Mouse (Mus musculus): ENCODE data around the gene Hyal1. TPM values are rescaled to one million over a fixed set of nuclear protein-coding genes. Genes with fewer than 3 reads are reported as not detected.
"Not testable (repeated sequence)": the region's sequence is repeated elsewhere in the genome, so short reads cannot be mapped to it uniquely, and the experiment has no call there.

Gene Hyal1
- polyA plus RNA-seq, 1 experiment, result 5.5 TPM

DNA sequence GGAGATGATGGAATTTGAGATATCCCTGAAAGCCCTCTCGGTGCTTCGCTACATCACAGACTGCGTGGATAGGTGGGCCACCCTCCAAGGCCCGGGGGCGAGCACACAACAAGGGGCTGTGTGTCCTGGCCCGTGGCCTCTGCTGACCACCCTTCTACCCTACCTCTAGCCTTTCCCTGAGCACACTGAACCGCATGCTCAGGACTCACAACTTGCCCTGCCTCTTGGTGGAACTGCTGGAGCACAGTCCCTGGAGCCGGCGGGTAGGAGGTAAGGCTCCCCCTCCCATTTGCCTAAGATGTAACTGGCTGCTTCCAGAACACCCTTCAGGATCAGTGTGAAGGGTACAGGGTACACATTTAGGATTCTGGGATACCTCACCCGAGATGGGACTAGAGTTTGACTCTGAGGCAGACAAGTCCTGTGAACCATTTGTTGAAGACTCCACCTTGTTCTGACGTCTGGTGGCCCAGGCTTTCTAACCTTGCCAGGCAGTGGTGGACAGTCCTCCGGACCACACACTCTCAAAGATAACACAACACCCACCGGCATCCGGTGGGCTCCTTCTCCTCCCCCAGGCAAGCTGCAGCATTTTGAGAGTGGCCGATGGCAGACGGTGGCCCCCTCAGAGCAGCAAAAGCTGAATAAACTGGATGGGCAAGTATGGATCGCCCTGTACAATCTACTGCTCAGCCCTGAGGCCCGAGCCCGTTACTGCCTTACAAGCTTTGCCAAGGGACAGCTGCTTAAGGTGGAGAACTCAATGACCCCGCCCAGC lies 27.2 kb upstream of the Hyal1 start:
- no peak for DNase-seq (ENCODE audit: extremely low spot score in 1 of 2, low spot score in 1 of 2)

DNA sequence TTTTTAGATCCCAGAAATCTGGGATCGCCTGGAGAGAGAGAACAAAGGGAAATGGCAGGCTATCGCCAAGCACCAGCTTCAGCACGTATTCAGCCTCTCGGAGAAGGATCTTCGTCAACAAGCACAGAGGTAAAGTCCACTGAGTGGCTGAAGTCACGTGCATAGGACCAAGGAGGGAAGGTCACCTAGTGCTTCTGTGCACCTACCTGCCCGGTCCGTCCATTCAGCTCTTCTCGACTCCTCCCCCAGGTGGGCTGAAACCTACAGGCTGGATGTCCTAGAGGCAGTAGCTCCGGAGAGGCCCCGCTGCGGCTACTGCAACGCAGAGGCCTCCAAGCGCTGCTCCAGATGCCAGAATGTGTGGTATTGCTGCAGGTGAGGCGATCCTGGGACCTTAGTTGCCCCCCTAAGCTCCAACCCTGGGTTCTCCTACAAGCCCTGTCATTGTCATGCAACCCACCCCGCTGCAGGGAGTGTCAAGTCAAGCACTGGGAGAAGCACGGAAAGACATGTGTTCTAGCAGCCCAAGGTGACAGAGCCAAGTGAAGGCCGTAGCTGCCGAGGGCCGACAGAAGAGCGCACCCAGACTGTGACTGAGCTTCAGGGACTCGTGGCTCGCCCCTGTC lies 26.1 kb upstream of the Hyal1 start:
- no peak for DNase-seq (ENCODE audit: extremely low spot score in 1 of 2, low spot score in 1 of 2)

DNA sequence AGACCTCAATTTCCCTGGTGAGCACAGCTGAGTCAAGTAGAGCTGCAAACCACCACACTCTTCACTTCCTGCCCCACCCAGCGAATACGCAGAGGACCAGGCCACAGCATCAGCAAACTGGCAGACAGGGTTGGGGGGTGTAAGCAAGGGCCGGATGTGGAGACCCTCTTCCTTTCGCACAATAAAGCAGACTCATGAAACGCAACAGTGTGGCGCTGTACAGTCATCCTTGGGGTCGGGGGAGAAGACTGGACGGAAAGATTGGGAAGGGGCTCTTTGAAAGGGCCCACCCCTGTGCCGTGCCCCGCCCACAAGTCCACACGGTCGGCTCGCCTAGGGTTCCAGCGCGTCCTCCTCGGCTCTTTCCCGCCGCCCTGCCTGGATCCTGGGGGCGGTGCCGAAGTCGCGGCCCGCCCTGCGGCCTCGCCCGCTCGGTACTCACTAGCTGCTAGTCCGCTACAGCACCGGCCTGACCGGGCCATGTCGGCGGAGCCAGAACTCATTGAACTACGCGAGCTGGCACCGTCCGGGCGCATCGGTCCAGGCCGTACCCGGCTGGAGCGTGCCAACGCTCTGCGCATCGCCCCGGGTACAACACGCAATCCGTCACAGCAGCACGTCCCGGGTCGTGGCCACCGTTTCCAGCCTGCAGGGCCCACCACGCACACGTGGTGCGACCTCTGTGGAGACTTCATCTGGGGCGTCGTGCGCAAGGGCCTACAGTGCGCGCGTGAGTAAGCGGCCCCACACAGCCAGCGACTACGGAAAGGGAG lies 25.4 kb upstream of the Hyal1 start, which contains the start of gene Rassf1:
Rassf1 (plus strand) TSS at position 439 of the 773 bp plus-strand sequence.
- DNase-seq (ENCODE audit: extremely low spot score in 1 of 2, low spot score in 1 of 2), result no peak

DNA sequence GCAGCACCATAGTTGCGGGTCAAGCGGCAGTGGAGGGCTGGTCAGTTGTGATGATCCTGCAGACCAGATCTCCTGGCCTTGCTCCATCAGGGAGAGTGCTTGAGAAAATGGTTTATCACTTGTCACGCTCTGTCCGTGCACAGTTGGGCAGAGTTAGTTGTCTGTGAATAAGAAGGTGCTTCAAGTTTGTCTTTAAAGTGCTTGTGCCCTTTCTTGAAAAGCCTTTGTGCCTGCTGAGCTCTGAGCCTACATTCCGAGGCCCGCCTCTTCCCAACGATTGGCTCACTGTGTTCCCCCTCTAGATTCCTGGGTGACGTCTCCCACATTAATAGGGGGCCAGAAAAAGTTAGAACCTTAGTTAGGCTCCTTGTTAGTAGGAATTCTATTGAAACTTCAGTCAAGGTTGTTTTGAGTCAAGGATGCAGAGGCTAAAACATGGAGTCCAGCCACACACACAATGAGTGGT lies 24.8 kb upstream of the Hyal1 start:
- no peak for DNase-seq (ENCODE audit: extremely low spot score in 1 of 2, low spot score in 1 of 2)

DNA sequence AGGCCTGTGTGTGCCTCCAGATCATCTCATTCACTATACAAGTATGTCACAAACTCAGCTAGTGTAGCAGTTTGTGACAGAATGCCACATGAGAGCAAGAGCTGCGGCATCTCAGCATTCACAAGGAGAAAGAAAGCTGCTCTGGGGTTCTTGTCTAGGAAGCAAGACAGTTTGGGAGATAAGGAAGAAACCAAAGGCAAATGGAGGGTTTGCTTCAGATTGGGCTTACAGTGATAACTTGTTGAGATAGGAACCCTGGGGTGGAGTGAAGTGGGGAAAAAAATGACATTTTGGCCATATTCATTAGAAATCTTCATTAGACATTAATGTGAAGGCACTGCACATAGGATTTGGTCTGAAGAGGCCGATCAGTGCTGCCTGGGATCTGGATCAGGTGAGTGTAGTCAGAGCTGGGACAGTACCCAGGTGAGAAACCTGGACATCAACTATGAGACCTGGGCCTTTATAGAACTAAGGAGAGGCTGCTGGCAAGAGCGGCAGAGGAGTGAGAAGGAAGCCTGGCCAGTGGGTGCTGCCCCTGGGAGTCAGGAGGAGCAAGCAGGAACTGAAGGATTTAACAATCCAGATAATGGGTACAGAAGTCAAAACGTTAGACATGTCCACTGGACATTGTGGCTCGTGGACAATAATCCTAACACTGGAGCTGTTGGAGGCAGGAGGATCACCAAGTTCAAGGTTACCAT lies 23.9 kb upstream of the Hyal1 start:
- no peak for DNase-seq (ENCODE audit: extremely low spot score in 1 of 2, low spot score in 1 of 2)

DNA sequence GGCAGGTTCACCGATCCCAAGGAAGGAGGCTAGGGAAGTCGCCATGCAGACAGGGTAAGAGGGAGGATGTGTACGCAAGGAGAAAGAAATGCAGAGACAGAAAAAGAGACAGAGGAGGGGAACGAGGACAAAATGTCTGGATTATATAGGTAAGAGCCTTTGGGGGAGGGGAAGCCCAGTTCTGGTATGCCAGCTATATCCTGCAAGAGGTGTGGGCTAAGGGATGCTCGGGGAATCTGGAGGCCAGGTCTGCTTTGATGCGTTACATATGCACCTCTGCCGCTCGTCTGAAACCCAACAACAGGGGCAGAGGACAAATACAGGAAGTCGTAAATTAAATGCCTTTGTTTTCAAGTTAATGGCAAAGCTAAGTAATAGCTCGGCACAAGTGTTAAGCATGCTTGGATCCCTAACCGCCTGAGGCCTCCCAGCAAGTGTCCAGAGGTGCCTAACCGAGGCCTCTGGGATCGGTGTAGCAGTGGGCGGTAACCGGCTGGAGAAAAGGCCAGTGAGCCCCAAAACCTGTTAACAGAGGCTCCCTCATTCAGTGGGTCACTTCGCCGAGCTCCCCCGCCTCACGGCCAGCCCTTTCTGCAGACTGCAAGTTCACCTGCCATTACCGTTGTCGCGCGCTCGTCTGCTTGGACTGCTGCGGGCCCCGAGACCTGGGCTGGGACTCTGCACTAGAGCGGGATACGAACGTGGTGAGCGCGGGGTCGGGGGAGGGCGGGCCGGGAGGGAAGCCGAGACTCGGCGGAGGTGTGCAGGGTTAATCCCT lies 23.0 kb upstream of the Hyal1 start:
- DNase-seq (ENCODE audit: extremely low spot score in 1 of 2, low spot score in 1 of 2), result peak in 1 of 2 experiments; percentile 40

DNA sequence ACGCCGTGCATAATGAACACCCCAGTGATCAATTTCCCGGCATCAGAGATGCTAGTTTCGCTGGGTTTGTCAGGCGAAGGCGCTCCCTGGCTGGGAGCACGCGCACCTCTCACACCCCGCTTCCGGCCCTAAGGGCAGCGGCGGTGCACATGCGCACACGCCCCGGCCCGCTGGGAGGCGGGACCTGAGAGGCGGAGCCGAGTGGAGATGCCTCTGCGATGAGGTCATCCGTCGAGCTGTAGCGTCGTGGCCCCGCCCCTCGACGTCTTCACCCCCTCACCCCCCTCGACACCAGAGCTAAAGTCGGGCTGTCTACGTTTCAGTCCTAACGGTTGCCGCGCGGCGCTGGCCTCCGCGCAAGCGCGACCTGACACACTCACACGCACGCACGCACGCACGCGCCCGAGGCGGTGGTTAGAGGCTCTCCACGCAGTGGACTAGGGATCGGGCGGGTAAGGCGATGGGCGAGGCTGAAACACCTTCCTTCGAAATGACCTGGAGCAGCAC lies 22.4 kb upstream of the Hyal1 start:
- peak; percentile 88 to 94 for DNase-seq (ENCODE audit: extremely low spot score in 1 of 2, low spot score in 1 of 2)

DNA sequence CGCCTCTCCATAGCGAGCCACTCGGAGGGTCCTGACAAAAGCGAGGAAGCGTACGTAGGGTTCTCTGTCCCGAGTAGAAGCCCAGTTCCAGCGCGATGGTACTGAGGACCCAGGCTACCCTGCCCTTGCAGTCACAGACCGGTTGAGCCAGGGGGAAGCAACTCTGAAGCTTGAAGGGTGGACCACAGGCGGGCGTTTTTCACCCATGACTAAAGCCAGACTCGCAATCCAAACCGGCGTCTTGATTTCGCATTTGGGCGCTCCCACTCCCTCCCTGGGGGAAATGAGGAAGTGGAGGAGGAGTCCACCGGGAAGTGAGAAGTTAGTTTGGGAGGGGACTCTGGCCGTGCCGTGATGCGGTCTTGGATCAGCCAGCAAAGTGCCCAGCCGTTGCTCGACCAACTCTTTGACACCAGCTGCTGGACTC lies 21.7 kb upstream of the Hyal1 start:
- DNase-seq (ENCODE audit: extremely low spot score in 1 of 2, low spot score in 1 of 2), result peak in 1 of 2 experiments; percentile 40

DNA sequence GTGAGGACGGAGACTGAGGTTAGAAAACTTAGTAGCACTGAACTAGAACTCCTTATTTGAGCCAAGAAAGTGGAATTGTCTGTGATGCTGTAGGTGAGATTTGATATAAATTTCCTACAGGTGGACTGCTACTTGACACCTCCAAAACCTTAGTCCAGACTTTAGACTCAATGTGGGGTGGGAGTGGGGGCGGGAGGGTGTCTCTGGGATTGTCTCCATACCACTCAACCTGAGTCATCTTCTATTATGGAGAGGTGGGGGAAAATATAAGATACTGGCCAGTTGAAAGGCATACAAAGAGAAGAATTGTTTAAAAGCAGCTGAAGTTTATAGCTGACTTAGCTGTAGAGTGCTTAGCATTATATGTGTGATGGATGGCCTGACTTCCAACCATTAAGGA lies 21.0 kb upstream of the Hyal1 start:
- DNase-seq (ENCODE audit: extremely low spot score in 1 of 2, low spot score in 1 of 2), result no peak

DNA sequence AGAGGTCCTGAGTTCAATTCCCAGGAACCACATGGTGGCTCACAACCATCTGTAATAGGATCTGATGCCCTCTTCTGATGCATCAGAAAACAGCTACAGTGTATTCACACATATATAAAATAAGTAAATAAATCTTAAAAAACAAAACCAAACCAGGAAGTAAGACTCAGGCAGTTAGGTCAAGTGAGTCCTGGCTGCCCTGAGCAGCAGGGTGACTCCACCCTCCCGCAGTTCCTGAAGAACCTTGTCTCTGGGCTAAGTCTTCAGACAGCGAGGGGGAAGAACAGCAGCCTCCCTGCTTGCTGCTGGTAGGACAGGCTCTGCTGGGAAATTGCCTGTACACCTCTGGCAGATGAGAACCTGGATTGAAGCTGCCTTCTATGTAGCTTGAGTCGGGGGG lies 20.4 kb upstream of the Hyal1 start:
- DNase-seq (ENCODE audit: extremely low spot score in 1 of 2, low spot score in 1 of 2), result no peak

DNA sequence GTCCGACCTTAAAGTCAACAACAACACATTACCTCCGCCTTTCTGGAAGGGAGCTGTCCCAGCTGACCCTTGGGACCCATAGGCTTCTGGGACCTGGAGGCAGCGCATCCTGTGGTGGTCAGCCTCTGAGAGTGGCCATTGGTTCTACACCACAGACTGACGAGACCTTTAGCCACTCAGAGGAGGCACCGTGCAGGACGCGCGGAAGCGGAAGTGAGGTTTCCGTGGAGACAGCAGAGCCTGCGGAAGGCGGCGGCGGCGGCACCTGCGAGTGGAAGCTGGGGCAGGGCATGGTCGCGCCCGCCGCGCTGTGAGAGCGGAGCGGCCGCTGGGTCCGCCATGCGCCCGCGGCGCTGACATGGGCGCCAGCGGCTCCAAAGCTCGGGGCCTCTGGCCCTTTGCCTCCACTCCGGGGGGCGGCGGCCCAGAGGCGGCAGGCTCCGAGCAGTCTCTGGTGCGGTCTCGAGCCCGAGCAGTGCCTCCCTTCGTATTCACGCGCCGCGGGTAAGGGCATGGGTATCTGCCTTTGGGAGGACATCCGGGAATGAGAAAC lies 13.6 kb upstream of the Hyal1 start, which contains the start of gene Tusc2:
Tusc2 (plus strand) TSS at position 227 of the 553 bp plus-strand sequence.
- DNase-seq (ENCODE audit: extremely low spot score in 1 of 2, low spot score in 1 of 2), result peak; percentile 96 to 97

DNA sequence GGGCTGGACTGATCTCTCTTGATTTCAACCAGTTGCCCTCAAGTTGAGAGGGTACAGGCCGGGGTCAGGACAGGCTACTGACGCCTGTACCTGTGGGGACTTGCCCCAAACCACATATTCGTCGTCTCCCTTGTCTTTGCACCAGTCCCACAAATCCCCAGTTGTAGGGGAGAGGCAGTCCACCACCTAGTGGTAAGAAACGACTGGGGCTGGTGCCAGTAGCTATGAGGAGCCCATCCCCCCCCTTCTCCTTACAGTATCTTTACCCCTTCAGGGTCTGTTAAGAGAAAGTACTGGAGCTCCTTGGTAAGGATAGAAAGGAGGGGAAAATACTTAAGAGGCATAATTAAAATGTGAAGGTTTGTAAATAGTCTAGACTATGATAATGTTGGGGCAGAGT lies 11.2 kb upstream of the Hyal1 start:
- DNase-seq (ENCODE audit: extremely low spot score in 1 of 2, low spot score in 1 of 2), result not testable (repeated sequence)

DNA sequence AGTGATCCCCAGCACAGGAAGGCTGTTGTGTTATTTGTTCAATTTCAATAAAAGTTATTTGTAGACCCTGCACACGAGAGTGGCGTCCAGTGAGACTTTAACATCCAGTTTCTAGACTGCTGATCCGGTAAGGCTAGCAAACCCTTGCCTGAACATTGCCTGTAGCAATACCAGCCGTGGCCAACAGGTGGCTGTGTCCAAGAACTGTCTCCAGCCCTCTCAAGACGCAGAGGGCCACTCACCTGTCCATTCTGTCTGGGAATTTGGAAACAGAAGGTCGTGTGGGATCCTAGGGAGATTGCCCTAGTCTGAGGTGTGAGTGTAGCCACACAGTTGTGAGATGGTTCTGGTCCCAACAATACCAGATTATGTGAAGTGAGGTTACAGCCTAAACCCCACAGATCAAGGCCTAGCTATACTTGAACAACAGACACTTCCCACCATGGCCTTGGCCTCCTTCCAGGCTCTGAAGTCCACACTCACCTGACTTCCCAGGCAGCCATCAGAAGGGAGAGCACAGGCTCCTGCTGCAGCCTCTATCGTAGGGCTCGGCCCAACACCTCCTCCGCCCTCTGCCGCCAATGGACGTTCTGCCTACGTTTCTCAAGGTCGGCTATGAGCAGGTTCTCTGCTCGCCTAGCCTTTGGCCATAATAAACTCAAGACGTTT lies 10.6 kb upstream of the Hyal1 start:
- DNase-seq (ENCODE audit: extremely low spot score in 1 of 2, low spot score in 1 of 2), result peak in 1 of 2 experiments; percentile 83

DNA sequence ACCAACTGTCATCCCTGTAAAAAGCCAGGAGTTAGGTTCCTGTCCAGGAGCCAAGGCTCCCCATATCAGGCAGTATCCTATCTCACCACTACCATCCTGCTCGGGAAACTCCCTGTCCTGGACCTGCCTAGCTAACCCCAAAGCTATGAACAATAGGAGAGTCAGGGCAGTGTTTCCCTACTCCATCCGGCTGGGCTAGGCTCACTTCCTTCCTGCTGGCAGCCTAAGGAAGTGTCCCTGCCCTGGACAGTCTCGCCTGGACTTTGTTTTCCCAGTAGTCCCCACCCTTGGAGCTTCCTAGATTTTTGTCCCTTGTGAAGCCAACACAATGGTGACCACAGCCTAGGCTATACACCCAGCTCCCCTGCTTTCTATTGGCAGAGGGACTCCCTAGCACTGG lies 9.9 kb upstream of the Hyal1 start:
- no peak for DNase-seq (ENCODE audit: extremely low spot score in 1 of 2, low spot score in 1 of 2)

DNA sequence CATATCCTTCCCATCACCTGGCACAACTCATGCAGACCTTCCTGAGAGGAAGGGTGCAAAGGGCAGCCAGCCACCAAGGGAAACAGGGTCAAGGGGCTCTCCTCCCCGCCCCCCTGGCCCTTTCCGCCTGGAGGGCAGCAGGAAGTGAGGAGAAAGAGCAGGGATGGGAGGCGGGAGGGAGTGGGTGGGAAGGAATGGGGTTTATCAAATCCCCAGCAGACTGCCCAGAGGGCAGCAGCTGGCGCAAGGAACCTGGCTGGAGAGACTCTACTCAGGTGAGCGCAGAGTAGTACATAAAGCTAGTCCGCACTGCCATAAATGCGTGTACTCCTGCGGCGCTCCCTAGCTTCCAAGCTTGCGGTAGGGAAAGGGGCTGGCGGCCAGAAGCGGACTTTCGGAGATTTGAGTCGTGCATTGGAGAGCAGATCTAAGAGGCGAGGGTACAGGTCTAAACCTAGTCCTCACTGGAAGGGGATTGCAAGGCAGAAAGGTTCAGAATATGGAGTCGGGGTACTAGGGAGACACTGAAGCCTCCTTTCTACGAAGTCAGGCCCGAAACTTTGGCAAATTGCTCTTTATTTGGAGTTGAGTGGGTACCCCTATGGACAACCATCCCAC lies 8.9 kb upstream of the Hyal1 start, which contains the start of gene Hyal2:
Hyal2 (plus strand) TSS at position 244 of the 618 bp plus-strand sequence.
- no peak for DNase-seq (ENCODE audit: extremely low spot score in 1 of 2, low spot score in 1 of 2)

DNA sequence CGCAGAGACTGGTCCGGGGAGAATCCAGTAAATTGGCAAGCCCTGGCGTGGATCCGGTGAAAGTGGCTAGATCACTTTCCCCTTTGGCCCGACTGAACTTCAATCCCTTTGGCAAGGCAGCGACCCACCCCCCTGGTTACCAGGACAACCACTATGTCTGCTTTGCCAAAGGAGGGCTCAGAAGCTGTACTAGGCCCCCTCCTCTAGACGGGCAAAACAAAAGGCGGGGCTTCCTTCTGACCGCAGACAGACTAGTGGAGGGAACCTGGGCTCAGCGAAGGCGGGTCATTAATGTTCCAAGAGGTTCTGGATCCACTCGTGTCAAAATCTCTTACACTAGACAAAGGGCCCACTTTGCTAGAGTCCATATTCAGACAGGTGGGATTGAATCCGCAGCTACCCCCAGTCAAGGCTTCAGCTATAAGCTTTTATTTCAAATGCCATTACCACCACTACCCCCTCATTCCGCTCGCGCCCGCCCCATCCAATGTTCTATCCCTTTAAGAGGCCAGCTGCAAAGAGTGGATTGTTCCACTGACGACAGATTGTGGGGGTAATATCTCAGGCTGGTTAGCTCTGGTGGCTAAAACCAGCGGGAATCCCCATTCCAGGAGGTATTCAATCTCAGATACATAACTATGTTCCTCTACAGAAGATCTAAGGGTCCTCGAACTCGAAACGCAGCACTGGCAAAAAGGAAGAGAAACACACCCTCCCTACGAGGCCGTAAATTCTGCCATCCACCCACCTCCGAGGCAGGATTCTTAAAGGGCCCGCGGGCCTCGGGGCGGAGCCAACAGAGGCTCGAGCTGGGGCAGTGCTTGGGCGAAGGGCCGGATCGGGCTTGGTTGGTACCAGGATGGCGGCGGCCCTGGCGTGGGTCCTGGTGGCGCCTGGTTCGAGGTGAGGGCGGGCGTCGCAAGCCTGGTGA lies 8.1 kb upstream of the Hyal1 start:
- peak in 1 of 2 experiments; percentile 81 for DNase-seq (ENCODE audit: extremely low spot score in 1 of 2, low spot score in 1 of 2)

DNA sequence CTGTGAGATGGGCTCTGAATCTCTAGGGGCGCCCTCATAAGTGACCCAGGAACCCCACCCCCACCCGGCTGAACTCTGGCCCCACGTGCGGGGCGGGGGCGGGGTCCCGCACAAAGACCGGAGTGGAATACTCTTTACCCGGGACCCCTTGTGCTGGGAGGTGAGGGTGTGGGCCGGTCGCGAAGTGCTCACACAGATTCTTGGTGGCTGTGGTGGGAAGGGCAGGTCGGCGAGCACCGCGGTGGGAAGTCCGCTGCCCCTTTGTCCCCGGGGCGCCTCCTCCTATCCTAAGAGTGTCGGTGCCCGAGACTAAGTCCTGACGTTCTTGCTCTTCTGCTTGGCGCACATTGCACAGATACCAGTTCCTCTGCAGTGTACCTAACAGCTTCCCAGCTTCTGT lies 7.5 kb upstream of the Hyal1 start:
- DNase-seq (ENCODE audit: extremely low spot score in 1 of 2, low spot score in 1 of 2), result no peak
